Mouse (Mus musculus) midbrain, embryonic 10.5 days (tissue): ENCODE results near the gene Frem2. TPM values are rescaled to one million over a fixed set of nuclear protein-coding genes. Genes with fewer than 3 reads are reported as not detected.

Experiments
- DNase-seq: peaks from one replicate; pipeline ENCODE4 v3.0.0-alpha.2; 2017; ENCODE audit warnings: low spot score
- H3K27ac ChIP-seq: fragments of 300-500 bp; sonication (generic); replicated peaks from 2 replicates; pipeline ENCODE4 v1.5.1; 2016; ENCODE audit warnings: mild to moderate bottlenecking
- H3K27me3 ChIP-seq: fragments of 300-500 bp; sonication (generic); 2 replicates; pipeline ENCODE4 v1.6.1; 2016; ENCODE audit warnings: low read depth, mild to moderate bottlenecking; ENCODE audit not compliant: poor library complexity, severe bottlenecking
- H3K36me3 ChIP-seq: fragments of 300-500 bp; sonication (generic); 2 replicates; pipeline ENCODE4 v1.6.1; 2016; ENCODE audit warnings: mild to moderate bottlenecking, moderate library complexity
- H3K4me1 ChIP-seq: fragments of 300-500 bp; sonication (generic); 2 replicates; pipeline ENCODE4 v1.6.1; 2016
- H3K4me3 ChIP-seq: fragments of 300-500 bp; sonication (generic); 2 replicates; pipeline ENCODE4 v1.5.1; 2016; ENCODE audit warnings: mild to moderate bottlenecking, moderate library complexity
- H3K9me3 ChIP-seq: fragments of 300-500 bp; sonication (generic); replicated peaks from 2 replicates; pipeline ENCODE4 v1.6.1; 2016; ENCODE audit warnings: mild to moderate bottlenecking
- WGBS: fragments of 180-500 bp; shearing (Covaris S2); methylation state at CpG from one replicate; pipeline ENCODE4 v1.1.7; 2016; 5-methylcytosine and 5-hydroxymethylcytosine counted together
- polyA plus RNA-seq: library from polyadenylated mRNA; unstranded; fragments of >200 nt; fragmentation: Nextera tagmentation; extraction: Ambion mirVana; gene quantifications from 2 replicates; pipeline ENCODE4 v1.2.1, GENCODE M21; 2016

The Frem2 gene
- polyA plus RNA-seq, 1 experiment from 2014 or later = 4.4 TPM

DNA sequence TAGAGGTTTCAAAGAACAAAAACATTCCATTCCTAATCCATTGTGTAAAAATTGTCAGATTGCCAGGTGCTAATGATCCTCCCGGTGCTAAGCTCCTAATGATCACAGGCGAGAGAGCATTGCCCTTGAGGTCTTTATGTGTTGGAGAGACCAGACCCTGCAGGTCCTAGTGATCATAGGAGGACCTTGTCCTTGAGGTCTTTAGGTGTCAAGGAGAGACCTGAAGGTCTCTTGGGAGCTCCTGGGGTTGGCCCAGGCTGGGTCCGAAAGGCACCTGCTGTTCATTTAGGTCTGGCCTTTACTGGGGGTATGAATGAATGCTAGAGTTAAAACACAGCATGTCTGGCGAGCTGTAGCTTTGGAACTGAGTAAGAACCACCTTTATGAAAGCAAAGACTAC is 183.0 kb downstream of the Frem2 start:
- H3K36me3 ChIP-seq = peaks cover 98% of the 10 kb centered on the region
- H3K4me1 ChIP-seq = no peaks in the 10 kb centered on the region
- no peak overlapping the region for H3K4me3 ChIP-seq
- no peaks in the 10 kb centered on the region for H3K9me3 ChIP-seq
- WGBS = 91% methylated on average over 4 of the region's 4 CpGs
- no peak for DNase-seq
- H3K27me3 ChIP-seq = peaks cover 3% of the 10 kb centered on the region; the same call in 1 of the 2 replicates
- H3K27ac ChIP-seq = no peak overlapping the region

DNA sequence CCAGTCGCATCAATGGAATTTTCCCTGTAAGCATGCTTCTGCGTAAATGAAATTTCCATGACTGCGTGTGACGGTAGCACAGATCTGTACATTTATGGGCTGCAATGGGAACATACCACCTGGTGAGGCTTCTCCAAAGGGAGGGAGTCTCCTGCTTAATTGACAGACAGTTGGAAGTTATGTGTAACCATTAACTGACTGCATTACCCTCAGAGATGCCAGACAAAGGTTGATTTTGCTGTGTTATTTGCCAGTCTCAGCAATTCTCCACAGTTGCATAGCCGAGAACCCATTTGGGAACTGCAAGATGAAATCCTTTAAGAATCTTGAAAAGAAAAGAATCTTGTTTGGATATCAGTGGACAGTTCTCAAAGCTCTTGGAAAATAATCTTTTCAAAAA is 185.1 kb downstream of the Frem2 start:
- no peak for DNase-seq
- Histone ChIP-seq H3K4me1 (peaks cover 3% of the 10 kb centered on the region; the same call in 1 of the 2 replicates), H3K27ac (no peak overlapping the region), H3K27me3 (peaks cover 3% of the 10 kb centered on the region; the same call in 1 of the 2 replicates), H3K4me3 (no peak overlapping the region), H3K9me3 (no peaks in the 10 kb centered on the region), H3K36me3 (peaks cover 85% of the 10 kb centered on the region)
- 95% methylated on average over 5 of the region's 5 CpGs for WGBS

DNA sequence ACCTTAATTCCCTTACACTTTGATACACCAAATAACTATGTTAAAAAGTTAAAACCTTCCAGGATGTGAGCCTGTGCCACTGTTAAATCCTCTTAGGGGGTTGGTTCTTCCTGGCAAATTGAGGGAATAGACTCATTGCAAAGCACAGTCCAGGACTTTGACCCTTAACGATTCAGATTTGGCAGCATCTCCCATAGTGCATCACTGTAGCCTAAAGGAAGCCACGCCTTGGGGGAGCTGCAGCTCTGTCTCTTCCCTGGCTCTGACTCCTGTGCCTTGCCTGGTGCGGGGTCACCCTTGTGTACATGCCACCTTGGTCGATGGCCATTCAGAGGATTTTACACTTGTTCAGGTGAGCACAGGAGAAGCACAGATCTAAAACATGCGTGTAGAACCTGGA is 187.5 kb downstream of the Frem2 start:
- 94% methylated on average over 5 of the region's 5 CpGs for WGBS
- no peaks in the 10 kb centered on the region for H3K9me3 ChIP-seq
- H3K36me3 ChIP-seq = peaks cover 66% of the 10 kb centered on the region

GRCm38 (mm10) chr3:53467356-53467755 is 189.8 kb downstream of the Frem2 start:
- Histone ChIP-seq H3K9me3 (no peaks in the 10 kb centered on the region), H3K27ac (no peak overlapping the region), H3K4me3 (no peak overlapping the region), H3K27me3 (no peaks in the 10 kb centered on the region), H3K4me1 (peaks cover 34% of the 10 kb centered on the region), H3K36me3 (peaks cover 43% of the 10 kb centered on the region)
- no peak for DNase-seq
- WGBS = 81% methylated on average over 5 of the region's 5 CpGs

More for the DNA sequence above, 187.5 kb downstream of the Frem2 start:
- Histone ChIP-seq H3K27me3 (peaks cover 3% of the 10 kb centered on the region; the same call in 1 of the 2 replicates), H3K4me3 (no peak overlapping the region), H3K27ac (no peak overlapping the region), H3K4me1 (peaks cover 27% of the 10 kb centered on the region)
- DNase-seq = no peak

GRCm38 (mm10) chr3:53466481-53466880 is 190.7 kb downstream of the Frem2 start:
- 80% methylated on average over 9 of the region's 9 CpGs for WGBS

GRCm38 (mm10) chr3:53465330-53465729 is 191.8 kb downstream of the Frem2 start:
- Histone ChIP-seq H3K4me3 (peak overlapping the region; percentile 93), H3K27me3 (no peaks in the 10 kb centered on the region), H3K4me1 (peaks cover 41% of the 10 kb centered on the region), H3K36me3 (peaks cover 30% of the 10 kb centered on the region), H3K27ac (no peak overlapping the region), H3K9me3 (no peaks in the 10 kb centered on the region)
- 71% methylated on average over 6 of the region's 6 CpGs for WGBS
- no peak for DNase-seq

More at GRCm38 (mm10) chr3:53466481-53466880, 190.7 kb downstream of the Frem2 start:
- Histone ChIP-seq H3K4me1 (peaks cover 41% of the 10 kb centered on the region), H3K27ac (no peak overlapping the region), H3K4me3 (peak overlapping the region; percentile 93), H3K9me3 (no peaks in the 10 kb centered on the region), H3K36me3 (peaks cover 35% of the 10 kb centered on the region), H3K27me3 (no peaks in the 10 kb centered on the region)
- DNase-seq = no peak

DNA sequence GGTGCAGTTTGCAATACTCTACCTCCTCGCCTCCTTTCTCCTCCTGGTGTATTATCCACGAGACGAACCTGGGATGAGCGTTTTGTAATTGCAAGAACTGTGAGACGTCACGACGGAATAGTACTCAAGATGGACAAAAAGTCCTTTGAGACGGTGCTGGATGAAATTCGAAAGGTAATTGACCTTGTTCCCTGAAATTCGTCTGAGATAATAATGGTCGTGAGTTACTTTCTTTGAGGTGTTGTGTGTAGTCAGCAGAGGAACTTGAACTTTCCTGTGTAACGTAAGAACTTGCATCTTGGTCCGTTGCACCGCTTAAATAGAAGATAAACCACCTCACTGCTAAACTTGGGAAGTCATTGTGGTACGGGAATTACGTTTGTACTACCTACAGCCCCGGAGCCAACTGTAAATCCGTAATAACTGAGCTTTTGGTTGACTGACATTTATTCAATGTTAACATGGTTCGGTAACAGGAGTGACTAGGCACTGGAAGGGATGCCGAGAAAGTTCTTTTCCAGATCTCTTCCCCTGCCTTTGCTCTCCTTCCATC is 192.9 kb downstream of the Frem2 start:
- Histone ChIP-seq H3K27me3 (no peaks in the 10 kb centered on the region), H3K9me3 (no peaks in the 10 kb centered on the region), H3K4me1 (peaks cover 41% of the 10 kb centered on the region), H3K27ac (peak overlapping the region; percentile 97), H3K4me3 (peak overlapping the region; percentile 93), H3K36me3 (peaks cover 28% of the 10 kb centered on the region)
- WGBS = under 1% methylated on average over 20 of the region's 20 CpGs
- DNase-seq = peak; percentile 25

Other genes with a start within 250 kb of the Frem2 start
- 11.4 and 12.0 TPM in 2 replicates for gene Nhlrc3, start 194.0 kb downstream of the Frem2 start, polyA plus RNA-seq
- gene Proser1, start 193.7 kb downstream of the Frem2 start, polyA plus RNA-seq = 22.1 and 23.0 TPM in 2 replicates
- not detected in 2 replicates for gene Stoml3, start 168.7 kb downstream of the Frem2 start, polyA plus RNA-seq
- gene Gm10985, start 187.7 kb upstream of the Frem2 start, polyA plus RNA-seq = not detected in 2 replicates
- 96.2 and 112 TPM in 2 replicates for gene Ufm1, start 206.5 kb upstream of the Frem2 start, polyA plus RNA-seq